Mouse (Mus musculus): ENCODE measurements around the gene Ptgr1. TPM values are rescaled to one million over a fixed set of nuclear protein-coding genes. Genes with fewer than 3 reads are reported as not detected.

Ptgr1 gene
- polyA plus RNA-seq (2015; fragmentation: Nextera tagmentation; extraction: Ambion mirVana), result 4.3 and 14.8 TPM in 2 replicates

- Histone ChIP-seq H3K9me3 (replicated peaks) (no peaks in the 10 kb centered on the region), H3K36me3 (no peaks in the 10 kb centered on the region), H3K4me3 (replicated peaks) (peak within 1 kb of the TSS; percentile 51), H3K4me2 (peak within 1 kb of the TSS; percentile 97), H3K27ac (replicated peaks) (peak within 1 kb of the TSS; percentile 56), H3K4me1 (peaks cover 15% of the 10 kb centered on the region), H3K9ac (replicated peaks) (peak within 1 kb of the TSS; percentile 50), H3K27me3 (replicated peaks) (no peaks in the 10 kb centered on the region)
- under 1% methylated on average over 28 of the region's 28 CpGs for WGBS
- ATAC-seq (ENCODE audit: low FRiP score), result peak; percentile 73
These were observed at the start of gene Ptgr1 for GRCm38 (mm10) chr4:58986540-58987190. Gene Ptgr1 (minus strand): TSS chr4:58987119.

- Histone ChIP-seq H3K4me3 (replicated peaks) (peak overlapping the region; percentile 66), H3K9ac (replicated peaks) (peak overlapping the region; percentile 83), H3K27me3 (replicated peaks) (no peaks in the 10 kb centered on the region), H3K36me3 (peaks cover 18% of the 10 kb centered on the region), H3K9me3 (replicated peaks) (no peaks in the 10 kb centered on the region), H3K4me1 (peaks cover 17% of the 10 kb centered on the region), H3K27ac (replicated peaks) (peak overlapping the region; percentile 93), H3K4me2 (peak overlapping the region; percentile 66)
- ATAC-seq (ENCODE audit: low FRiP score), result peak; percentile 49
- 56% methylated on average over 18 of the region's 18 CpGs for WGBS
These were observed 48.9 kb upstream of the Ptgr1 start for GRCm38 (mm10) chr4:59035786-59036350.

GRCm38 (mm10) chr4:59034918-59035785 lies 48.2 kb upstream of the Ptgr1 start, which contains the start of gene Gng10:
Gene Gng10 (plus strand): TSS chr4:59035088.
- WGBS, result 11% methylated on average over 76 of the region's 76 CpGs
- Histone ChIP-seq H3K36me3 (peaks cover 15% of the 10 kb centered on the region), H3K27ac (replicated peaks) (peak within 1 kb of the TSS; percentile 93), H3K4me3 (replicated peaks) (peak within 1 kb of the TSS; percentile 66), H3K4me1 (peaks cover 17% of the 10 kb centered on the region), H3K4me2 (peak within 1 kb of the TSS; percentile 66), H3K9me3 (replicated peaks) (no peaks in the 10 kb centered on the region), H3K9ac (replicated peaks) (peak within 1 kb of the TSS; percentile 83), H3K27me3 (replicated peaks) (no peaks in the 10 kb centered on the region)
- ATAC-seq (ENCODE audit: low FRiP score), result peak; percentile 92

- H3K9me3 ChIP-seq (replicated peaks), result no peaks in the 10 kb centered on the region
- peak overlapping the region; percentile 66 for H3K4me3 ChIP-seq (replicated peaks)
- peaks cover 17% of the 10 kb centered on the region for H3K4me1 ChIP-seq
- peak overlapping the region; percentile 93 for H3K27ac ChIP-seq (replicated peaks)
- no peaks in the 10 kb centered on the region for H3K27me3 ChIP-seq (replicated peaks)
- H3K36me3 ChIP-seq, result peaks cover 10% of the 10 kb centered on the region; the same call in 1 of the 2 replicates
- H3K4me2 ChIP-seq, result peak overlapping the region; percentile 66
- no peak for ATAC-seq (ENCODE audit: low FRiP score)
- H3K9ac ChIP-seq (replicated peaks), result no peak overlapping the region
- 76% methylated on average over 10 of the region's 10 CpGs for WGBS
These were observed 47.5 kb upstream of the Ptgr1 start for GRCm38 (mm10) chr4:59034325-59034917.

GRCm38 (mm10) chr4:59016922-59017321 lies 30.0 kb upstream of the Ptgr1 start:
- Histone ChIP-seq H3K9me3 (replicated peaks) (no peaks in the 10 kb centered on the region), H3K4me2 (no peak overlapping the region), H3K27ac (replicated peaks) (no peak overlapping the region), H3K9ac (replicated peaks) (no peak overlapping the region), H3K27me3 (replicated peaks) (no peaks in the 10 kb centered on the region), H3K4me3 (replicated peaks) (no peak overlapping the region), H3K4me1 (no peaks in the 10 kb centered on the region), H3K36me3 (peaks cover 36% of the 10 kb centered on the region)
- no peak for ATAC-seq (ENCODE audit: low FRiP score)
- 95% methylated on average over 2 of the region's 2 CpGs for WGBS

- H3K36me3 ChIP-seq, result peaks cover 26% of the 10 kb centered on the region
- ATAC-seq (ENCODE audit: low FRiP score), result no peak
- 0 out of 2 replicates have a peak, but pooled peaks cover 4% of the 10 kb centered on the region for H3K4me1 ChIP-seq
- WGBS, result 92% methylated on average over 3 of the region's 3 CpGs
- H3K9ac ChIP-seq (replicated peaks), result no peak overlapping the region
- H3K27me3 ChIP-seq (replicated peaks), result no peaks in the 10 kb centered on the region
- H3K27ac ChIP-seq (replicated peaks), result no peak overlapping the region
- no peaks in the 10 kb centered on the region for H3K9me3 ChIP-seq (replicated peaks)
- H3K4me3 ChIP-seq (replicated peaks), result no peak overlapping the region
- no peak overlapping the region for H3K4me2 ChIP-seq
These were observed 28.3 kb upstream of the Ptgr1 start for GRCm38 (mm10) chr4:59015181-59015580.

GRCm38 (mm10) chr4:59011446-59011845 lies 24.5 kb upstream of the Ptgr1 start:
- WGBS, result 81% methylated on average over 3 of the region's 3 CpGs
- Histone ChIP-seq H3K4me1 (peaks cover 6% of the 10 kb centered on the region; the same call in 1 of the 2 replicates), H3K4me3 (replicated peaks) (no peak overlapping the region), H3K9ac (replicated peaks) (no peak overlapping the region), H3K36me3 (0 out of 2 replicates have a peak, but pooled peaks cover 2% of the 10 kb centered on the region), H3K27ac (replicated peaks) (no peak overlapping the region), H3K4me2 (no peak overlapping the region), H3K27me3 (replicated peaks) (no peaks in the 10 kb centered on the region), H3K9me3 (replicated peaks) (no peaks in the 10 kb centered on the region)
- ATAC-seq (ENCODE audit: low FRiP score), result no peak

GRCm38 (mm10) chr4:59009696-59010095 lies 22.8 kb upstream of the Ptgr1 start:
- no peak overlapping the region for H3K4me3 ChIP-seq (replicated peaks)
- WGBS, result 84% methylated on average over 4 of the region's 4 CpGs
- H3K9ac ChIP-seq (replicated peaks), result no peak overlapping the region
- no peak for ATAC-seq (ENCODE audit: low FRiP score)
- H3K27me3 ChIP-seq (replicated peaks), result no peaks in the 10 kb centered on the region
- no peak overlapping the region for H3K27ac ChIP-seq (replicated peaks)
- peaks cover 19% of the 10 kb centered on the region for H3K4me1 ChIP-seq
- no peaks in the 10 kb centered on the region for H3K9me3 ChIP-seq (replicated peaks)
- H3K36me3 ChIP-seq, result no peaks in the 10 kb centered on the region
- H3K4me2 ChIP-seq, result no peak overlapping the region

- Histone ChIP-seq H3K27ac (replicated peaks) (no peak overlapping the region), H3K4me2 (no peak overlapping the region), H3K9ac (replicated peaks) (no peak overlapping the region), H3K9me3 (replicated peaks) (no peaks in the 10 kb centered on the region), H3K36me3 (no peaks in the 10 kb centered on the region), H3K4me1 (peaks cover 24% of the 10 kb centered on the region), H3K4me3 (replicated peaks) (no peak overlapping the region), H3K27me3 (replicated peaks) (no peaks in the 10 kb centered on the region)
- ATAC-seq (ENCODE audit: low FRiP score), result no peak
- WGBS, result 95% methylated on average over 7 of the region's 7 CpGs
These were observed 22.3 kb upstream of the Ptgr1 start for GRCm38 (mm10) chr4:59009186-59009585.

GRCm38 (mm10) chr4:59007974-59008373 lies 21.1 kb upstream of the Ptgr1 start:
- Histone ChIP-seq H3K4me1 (peaks cover 31% of the 10 kb centered on the region), H3K9ac (replicated peaks) (no peak overlapping the region), H3K4me2 (no peak overlapping the region), H3K27ac (replicated peaks) (no peak overlapping the region), H3K36me3 (no peaks in the 10 kb centered on the region), H3K4me3 (replicated peaks) (no peak overlapping the region), H3K9me3 (replicated peaks) (no peaks in the 10 kb centered on the region), H3K27me3 (replicated peaks) (no peaks in the 10 kb centered on the region)
- no peak for ATAC-seq (ENCODE audit: low FRiP score)
- WGBS, result 91% methylated on average over 5 of the region's 5 CpGs

- 85% methylated on average over 6 of the region's 6 CpGs for WGBS
- no peak overlapping the region for H3K4me3 ChIP-seq (replicated peaks)
- H3K27me3 ChIP-seq (replicated peaks), result no peaks in the 10 kb centered on the region
- ATAC-seq (ENCODE audit: low FRiP score), result no peak
- H3K4me2 ChIP-seq, result no peak overlapping the region
- no peak overlapping the region for H3K9ac ChIP-seq (replicated peaks)
- H3K27ac ChIP-seq (replicated peaks), result no peak overlapping the region
- no peaks in the 10 kb centered on the region for H3K9me3 ChIP-seq (replicated peaks)
- H3K36me3 ChIP-seq, result no peaks in the 10 kb centered on the region
- peaks cover 36% of the 10 kb centered on the region for H3K4me1 ChIP-seq
These were observed 20.1 kb upstream of the Ptgr1 start for GRCm38 (mm10) chr4:59007016-59007415.

Data from neural tube, embryonic 15.5 days (tissue).